Mouse (Mus musculus): ENCODE results near the gene 2010111I01Rik. TPM values are rescaled to one million over a fixed set of nuclear protein-coding genes. Genes with fewer than 3 reads are reported as not detected.
A peak's percentile ranks its signal among the peaks of the same experiment; 100 is the strongest.

2010111I01Rik gene
- total and polyA plus RNA-seq, 3 experiments = 26.3 to 32.7 TPM; not detected in 1

DNA sequence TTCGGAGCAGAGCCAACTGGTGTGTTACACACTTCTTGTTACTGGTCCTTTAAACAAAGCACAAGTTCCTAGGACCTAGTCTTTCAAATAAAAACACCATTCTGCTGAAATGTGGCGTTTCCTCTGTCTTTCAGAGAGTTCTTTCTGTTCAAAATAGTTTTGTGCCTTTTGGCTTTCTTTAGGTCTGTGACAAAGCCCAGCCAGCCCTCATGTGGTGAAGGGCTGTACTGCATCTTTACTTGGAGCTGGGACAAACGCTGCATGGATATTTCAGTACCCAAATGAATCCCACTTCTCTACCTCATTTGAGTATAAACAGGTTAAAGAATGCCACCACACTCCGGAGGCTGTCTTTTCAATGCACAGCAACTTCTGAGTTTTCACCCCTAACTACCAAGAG is 366.7 kb downstream of the 2010111I01Rik start:
- Histone ChIP-seq H3K9me3 (replicated peaks; ENCODE audit: insufficient read depth, low read length) (no peaks in the 10 kb centered on the region), H3K79me2 (ENCODE audit: control insufficient read depth, insufficient read depth, low read length, poor library complexity) (no peaks in the 10 kb centered on the region), H3K9ac (ENCODE audit: control insufficient read depth, low read depth, low read length, poor library complexity, severe bottlenecking) (no peak overlapping the region), H3K4me3 (ENCODE audit: control insufficient read depth in 1 of 2, insufficient read depth in 1 of 2, low read depth in 2 of 2, low read length in 2 of 2) (no peak overlapping the region), H3K27me3 (ENCODE audit: control insufficient read depth in 1 of 2, insufficient read depth in 2 of 2, low read length in 2 of 2) (no peaks in the 10 kb centered on the region), H3K4me1 (ENCODE audit: control insufficient read depth in 1 of 2, insufficient read depth in 2 of 2, low read length in 2 of 2) (no peaks in the 10 kb centered on the region), H3K36me3 (ENCODE audit: control insufficient read depth in 1 of 2, insufficient read depth in 2 of 2, low read length in 2 of 2) (no peaks in the 10 kb centered on the region), H3K27ac (ENCODE audit: control insufficient read depth, low read depth, low read length) (no peak overlapping the region)
- TF ChIP-seq USF2 (IDR thresholded peaks at IDR 0.05; ENCODE audit: borderline replicate concordance in 1 of 2, insufficient read depth in 1 of 2, low read depth in 1 of 2, low read length in 2 of 2) = no peak
- TF ChIP-seq UBTF (IDR thresholded peaks at IDR 0.05; ENCODE audit: borderline replicate concordance, insufficient read depth, low read depth, low read length) = no peak
- TF ChIP-seq USF1 (IDR thresholded peaks at IDR 0.05; ENCODE audit: low read depth, low read length) = no peak
- no peak for TF ChIP-seq MYB (IDR thresholded peaks at IDR 0.05; ENCODE audit: low read depth, low read length)
- no peak for TF ChIP-seq POLR2AphosphoS2 (IDR thresholded peaks at IDR 0.05; ENCODE audit: low read length)
- TF ChIP-seq ETS1 (IDR thresholded peaks at IDR 0.05; ENCODE audit: low read depth, low read length) = no peak
- TF ChIP-seq MAX (IDR thresholded peaks at IDR 0.05; ENCODE audit: low read length) = no peak
- TF ChIP-seq MXI1 (IDR thresholded peaks at IDR 0.05; ENCODE audit: low read depth, low read length) = no peak
- no peak for TF ChIP-seq NELFE (IDR thresholded peaks at IDR 0.05; ENCODE audit: low read depth, low read length)
- TF ChIP-seq RAD21 (IDR thresholded peaks at IDR 0.05; ENCODE audit: low read depth, low read length) = peak; percentile 82
- no peak for TF ChIP-seq MEF2A (IDR thresholded peaks at IDR 0.05; ENCODE audit: extremely low read depth, insufficient replicate concordance, low read depth, low read length, poor library complexity, severe bottlenecking)
- no peak for TF ChIP-seq POLR2AphosphoS5 (IDR thresholded peaks at IDR 0.05; ENCODE audit: borderline replicate concordance, low read depth, low read length)
- TF ChIP-seq CTCF (IDR thresholded peaks at IDR 0.05 in 2 of 3, conservative IDR thresholded peaks at IDR 0.05 in 1 of 3; ENCODE audit: control insufficient read depth in 1 of 3, insufficient read depth in 1 of 3, low read depth in 2 of 3, low read length in 3 of 3, poor library complexity in 1 of 3, severe bottlenecking in 1 of 3) = peak; percentile 69 to 85 (median 71)
- TF ChIP-seq ELF1 (IDR thresholded peaks at IDR 0.05; ENCODE audit: low read depth, low read length) = no peak
- TF ChIP-seq JUND (IDR thresholded peaks at IDR 0.05; ENCODE audit: low read depth, low read length) = no peak
- TF ChIP-seq TBP (IDR thresholded peaks at IDR 0.05; ENCODE audit: low read depth, low read length) = no peak
- TF ChIP-seq KAT2A (conservative IDR thresholded peaks at IDR 0.05; ENCODE audit: low read depth, low read length) = no peak
- TF ChIP-seq MAFK (IDR thresholded peaks at IDR 0.05; ENCODE audit: borderline replicate concordance, low read depth, low read length) = no peak
- TF ChIP-seq RCOR1 (IDR thresholded peaks at IDR 0.05; ENCODE audit: low read depth, low read length) = no peak
- TF ChIP-seq MYC (IDR thresholded peaks at IDR 0.05; ENCODE audit: low read depth, low read length) = no peak
- no peak for TF ChIP-seq SIN3A (IDR thresholded peaks at IDR 0.05; ENCODE audit: low read length)
- TF ChIP-seq POLR2A (IDR thresholded peaks at IDR 0.05; ENCODE audit: control insufficient read depth in 1 of 2, insufficient read depth in 1 of 2, low read depth in 1 of 2, low read length in 2 of 2, poor library complexity in 1 of 2) = no peak
- TF ChIP-seq SMC3 (IDR thresholded peaks at IDR 0.05; ENCODE audit: low read depth, low read length) = peak; percentile 95
- TF ChIP-seq HCFC1 (IDR thresholded peaks at IDR 0.05; ENCODE audit: low read depth, low read length) = no peak
- peak; percentile 84 for TF ChIP-seq ZC3H11A (IDR thresholded peaks at IDR 0.05; ENCODE audit: low read depth, low read length)
- DNase-seq (ENCODE audit: low read depth, low spot score) = peak; percentile 69

All from MEL (cell line).